13 mouse cellular contexts compared by ENCODE assay signal in genomic region chr3:88615117-88615516, GRCm38 (mm10). TPM values are rescaled to one million over a fixed set of nuclear protein-coding genes. Genes with fewer than 3 reads are reported as not detected.
A peak's percentile ranks its signal among the peaks of the same experiment; 100 is the strongest.
DNase-seq lines count a peak whose midpoint lies in the region; ATAC-seq and TF ChIP-seq lines count a peak whose summit lies in the region.
"Had no signal": no experiment of that assay in that cellular context is flagged by ENCODE, and none has a peak within 500 bp of the region (broad histone marks: within the 10 kb centered on the region; RNA-seq: fewer than 3 reads in every experiment).

No protein-coding gene starts in this region.

- TF ChIP-seq CTCF in kidney, adult 2 months (conservative IDR thresholded peaks at IDR 0.05; ENCODE audit: insufficient read depth, insufficient read length, low read depth, low read length) = no peak

- no peaks in the 10 kb centered on the region for H3K9me3 ChIP-seq in heart, embryonic 11.5 days (replicated peaks; ENCODE audit: control insufficient read depth, low read length)
- no peaks in the 10 kb centered on the region for H3K9me3 ChIP-seq in lung, embryonic 16.5 days (ENCODE audit: control insufficient read depth, low read length)

- H3K4me1 ChIP-seq in heart, embryonic 11.5 days (ENCODE audit: control insufficient read depth, insufficient read depth, low read length) = peaks cover 24% of the 10 kb centered on the region
- H3K4me1 ChIP-seq in kidney, adult 2 months (ENCODE audit: control insufficient read depth, insufficient read depth, low read length) = peaks cover 23% of the 10 kb centered on the region
- H3K4me1 ChIP-seq in lung, embryonic 16.5 days (replicated peaks; ENCODE audit: control insufficient read depth, insufficient read depth, low read length) = peaks cover 24% of the 10 kb centered on the region

- H3K27ac ChIP-seq in heart, embryonic 11.5 days (ENCODE audit: low read depth, low read length) = no peak overlapping the region
- H3K27ac ChIP-seq in kidney, adult 2 months (ENCODE audit: insufficient read depth, low read depth, low read length) = peak overlapping the region; percentile 92
- H3K27ac ChIP-seq in lung, embryonic 16.5 days (ENCODE audit: low read length) = peak overlapping the region; percentile 0

- H3K27me3 ChIP-seq in heart, embryonic 11.5 days (ENCODE audit: control insufficient read depth, insufficient read depth, low read length) = no peaks in the 10 kb centered on the region
- H3K27me3 ChIP-seq in kidney, adult 2 months (replicated peaks; ENCODE audit: control insufficient read depth, insufficient read depth, low read length) = no peaks in the 10 kb centered on the region
- H3K27me3 ChIP-seq in lung, embryonic 16.5 days (ENCODE audit: control insufficient read depth, insufficient read depth, low read depth, low read length) = no peaks in the 10 kb centered on the region

- H3K9ac ChIP-seq in heart, embryonic 11.5 days (ENCODE audit: low read depth, low read length) = 0 out of 2 replicates have a peak overlapping the region, but pooled peaks have one; percentile 24
- H3K9ac ChIP-seq in lung, embryonic 16.5 days (ENCODE audit: low read length) = 0 out of 2 replicates have a peak overlapping the region, but pooled peaks have one; percentile 21

- H3K36me3 ChIP-seq in heart, embryonic 11.5 days (ENCODE audit: control insufficient read depth, insufficient read depth, low read length) = no peaks in the 10 kb centered on the region
- no peaks in the 10 kb centered on the region for H3K36me3 ChIP-seq in kidney, adult 2 months (ENCODE audit: control insufficient read depth, insufficient read depth, low read length)
- H3K36me3 ChIP-seq in lung, embryonic 16.5 days (ENCODE audit: control insufficient read depth, insufficient read depth, low read length) = no peaks in the 10 kb centered on the region

- H3K4me2 ChIP-seq in heart, embryonic 11.5 days = no peak overlapping the region
- H3K4me2 ChIP-seq in lung, embryonic 16.5 days (ENCODE audit: low read depth, low read length) = peak overlapping the region; percentile 29
- H3K4me2 ChIP-seq: liver, embryonic 11.5 days had no signal

- TF ChIP-seq POLR2A in kidney, adult 2 months (IDR thresholded peaks at IDR 0.05; ENCODE audit: low read depth, low read length) = no peak

- no peak for DNase-seq in heart, postnatal 10 days
- peak; percentile 57 for DNase-seq in ZHBTc4 (ENCODE audit: low read depth, low spot score)
- DNase-seq in kidney, adult 2 months = peak; percentile 78
- DNase-seq in retina, postnatal 1 day = no peak
- no peak for DNase-seq in right cerebral cortex, postnatal 14 days
- DNase-seq in urinary bladder, postnatal 4 days (ENCODE audit: low spot score in 2 of 2) = no peak
- DNase-seq: adrenal gland, postnatal 10 days had no signal

- H3K4me3 ChIP-seq in heart, embryonic 11.5 days (ENCODE audit: low read depth, low read length) = no peak overlapping the region
- peak overlapping the region; percentile 19 for H3K4me3 ChIP-seq in kidney, adult 2 months (ENCODE audit: insufficient read depth, low read depth, low read length)
- H3K4me3 ChIP-seq in lung, embryonic 16.5 days (ENCODE audit: low read length) = no peak overlapping the region

- intact Hi-C loops in heart, postnatal 10 days (cut with DNase I) = no loop called here

- WGBS in heart, embryonic 11.5 days (ENCODE audit: insufficient replicate concordance) = 73% methylated on average over 5 of the region's 5 CpGs
- 59% methylated on average over 5 of the region's 5 CpGs for WGBS in kidney, adult 2 months
- WGBS in lung, embryonic 16.5 days = 53% methylated on average over 5 of the region's 5 CpGs

- no peak for ATAC-seq in heart, embryonic 11.5 days (replicated peaks; ENCODE audit: insufficient number of reproducible peaks, low FRiP score, low TSS enrichment)
- ATAC-seq in lung, embryonic 16.5 days (ENCODE audit: low read depth) = peak; percentile 74

RNA-seq across cellular contexts. Expression of gene Arhgef2, which starts 9.4 kb away (rescaled TPM):
- polyA plus RNA-seq in heart, embryonic 11.5 days (2014; fragmentation: Nextera tagmentation; extraction: Ambion mirVana) = 91.4 and 102 TPM in 2 replicates
- total RNA-seq in heart, postnatal 10 days (2021) = 10 to 100 TPM; 89.5 to 96.3 TPM
- polyA plus RNA-seq in kidney, adult 2 months (2012; rRNA removed) = 74.5 and 80.7 TPM in 2 replicates
- polyA plus RNA-seq in lung, embryonic 16.5 days (2015; fragmentation: Nextera tagmentation; extraction: Ambion mirVana) = 123 and 125 TPM in 2 replicates

RNA-seq across cellular contexts. Expression of gene Rxfp4, which starts 37.8 kb away (rescaled TPM):
- polyA plus RNA-seq in heart, embryonic 11.5 days (2014; fragmentation: Nextera tagmentation; extraction: Ambion mirVana) = not detected in 2 replicates
- total RNA-seq in heart, postnatal 10 days (2021) = not detected
- 0.06 TPM in 1 of 2 replicates, not detected in the other for polyA plus RNA-seq in kidney, adult 2 months (2012; rRNA removed)
- polyA plus RNA-seq in lung, embryonic 16.5 days (2015; fragmentation: Nextera tagmentation; extraction: Ambion mirVana) = not detected in 2 replicates
- total RNA-seq: adrenal gland, postnatal 10 days; CH12.LX; monocyte, adult 5-6 weeks had no signal
- polyA plus RNA-seq: cortical plate, adult 2 months; liver, embryonic 11.5 days had no signal

RNA-seq across cellular contexts. Expression of gene Ssr2, which starts 39.4 kb away (rescaled TPM):
- polyA plus RNA-seq in heart, embryonic 11.5 days (2014; fragmentation: Nextera tagmentation; extraction: Ambion mirVana) = 206 and 229 TPM in 2 replicates
- 100 to 1,000 TPM; 127 to 130 TPM for total RNA-seq in heart, postnatal 10 days (2021)
- 180 and 193 TPM in 2 replicates for polyA plus RNA-seq in kidney, adult 2 months (2012; rRNA removed)
- 354 and 367 TPM in 2 replicates for polyA plus RNA-seq in lung, embryonic 16.5 days (2015; fragmentation: Nextera tagmentation; extraction: Ambion mirVana)

Comparison
In these comparisons a context has a peak if more than half of its experiments do, and no peak if none do; other contexts are left out.
1. DNase-seq: peak in ZHBTc4 (single experiment) and kidney, adult 2 months (single experiment); none in heart, postnatal 10 days (0 of 2), retina, postnatal 1 day (single experiment), right cerebral cortex, postnatal 14 days (single experiment) and urinary bladder, postnatal 4 days (0 of 2).